Mouse (Mus musculus) limb, embryonic 14.5 days (tissue): ENCODE measurements around the gene Clgn. TPM values are rescaled to one million over a fixed set of nuclear protein-coding genes. Genes with fewer than 3 reads are reported as not detected.

ENCODE experiments used
- ATAC-seq: fragments of 200-750 bp; cut with Nextera tagmentation; 2 replicates; pipeline ENCODE4 v1.8.0; 2017; ENCODE audit warnings: low read depth, moderate number of reproducible peaks, moderate TSS enrichment; ENCODE audit not compliant: low FRiP score
- DNase-seq: peaks from one replicate; pipeline ENCODE4 v3.0.0-alpha.2; 2015; ENCODE audit warnings: low spot score
- H3K27ac ChIP-seq: fragments of 300-500 bp; sonication (generic); replicated peaks from 2 replicates; pipeline ENCODE4 v1.5.1; 2014; ENCODE audit warnings: low read depth, mild to moderate bottlenecking, low read length, moderate library complexity, mixed read lengths
- H3K27me3 ChIP-seq: fragments of 300-500 bp; sonication (generic); 2 replicates; pipeline ENCODE4 v1.6.1; 2014; ENCODE audit warnings: low read length, mixed read lengths; ENCODE audit not compliant: control insufficient read depth, insufficient read depth
- H3K36me3 ChIP-seq: fragments of 300-500 bp; sonication (generic); 2 replicates; pipeline ENCODE4 v1.6.1; 2014; ENCODE audit warnings: mild to moderate bottlenecking, low read length, moderate library complexity, mixed read lengths; ENCODE audit not compliant: control insufficient read depth, insufficient read depth
- H3K4me1 ChIP-seq: fragments of 300-500 bp; sonication (generic); 2 replicates; pipeline ENCODE4 v1.6.1; 2014; ENCODE audit warnings: antibody characterized with exemption, low read length, mixed read lengths; ENCODE audit not compliant: control insufficient read depth, insufficient read depth
- H3K4me2 ChIP-seq: fragments of 300-500 bp; sonication (generic); replicated peaks from 2 replicates; pipeline ENCODE4 v1.6.1; 2014; ENCODE audit warnings: low read depth, mild to moderate bottlenecking, low read length, moderate library complexity; ENCODE audit not compliant: severe bottlenecking
- H3K4me3 ChIP-seq: fragments of 300-500 bp; sonication (generic); replicated peaks from 2 replicates; pipeline ENCODE4 v1.5.1; 2014; ENCODE audit warnings: low read length
- H3K9ac ChIP-seq: fragments of 300-500 bp; sonication (generic); 2 replicates; pipeline ENCODE4 v1.6.1; 2014; ENCODE audit warnings: mild to moderate bottlenecking, low read depth, low read length, moderate library complexity; ENCODE audit not compliant: severe bottlenecking
- H3K9me3 ChIP-seq: fragments of 300-500 bp; sonication (generic); 2 replicates; pipeline ENCODE4 v1.6.1; 2016; ENCODE audit warnings: low read length; ENCODE audit not compliant: control insufficient read depth
- POLR2A ChIP-seq: fragments of 200-500 bp; IDR thresholded peaks from 2 replicates; pipeline ENCODE4 v1.8.0; 2012; ENCODE audit warnings: inconsistent platforms, mild to moderate bottlenecking, moderate library complexity, borderline replicate concordance; ENCODE audit not compliant: insufficient read depth, insufficient read length; ENCODE audit errors: extremely low read depth
- WGBS: fragments of 180-500 bp; shearing (Covaris S2); extraction: QIAGEN DNeasy Blood & Tissue Kit; methylation state at CpG from one replicate; pipeline ENCODE4 v1.1.7; 2014; 5-methylcytosine and 5-hydroxymethylcytosine counted together
- polyA plus RNA-seq, 2 experiments: library from polyadenylated mRNA; depleted of rRNA in 1 of 2; stranded (reverse) in 1 of 2; unstranded in 1 of 2; fragments of >200 nt; fragmentation: Nextera tagmentation in 1 of 2; extraction: Ambion mirVana in 1 of 2; gene quantifications; 2 replicates each; pipeline versions ENCODE4 v1.2.1 to v1.2.3; 2012 to 2014

The Clgn gene
- polyA plus RNA-seq, 2 experiments = 0.33 to 0.43 TPM

- no peak within 1 kb of the TSS for H3K9ac ChIP-seq
- 81% methylated on average over 14 of the region's 14 CpGs for WGBS
Observed at GRCm38 (mm10) chr8:83458222-83458621, 68.6 kb downstream of the Clgn start, which contains the start of gene Scoc. Scoc (minus strand) TSS chr8:83458391.

DNA sequence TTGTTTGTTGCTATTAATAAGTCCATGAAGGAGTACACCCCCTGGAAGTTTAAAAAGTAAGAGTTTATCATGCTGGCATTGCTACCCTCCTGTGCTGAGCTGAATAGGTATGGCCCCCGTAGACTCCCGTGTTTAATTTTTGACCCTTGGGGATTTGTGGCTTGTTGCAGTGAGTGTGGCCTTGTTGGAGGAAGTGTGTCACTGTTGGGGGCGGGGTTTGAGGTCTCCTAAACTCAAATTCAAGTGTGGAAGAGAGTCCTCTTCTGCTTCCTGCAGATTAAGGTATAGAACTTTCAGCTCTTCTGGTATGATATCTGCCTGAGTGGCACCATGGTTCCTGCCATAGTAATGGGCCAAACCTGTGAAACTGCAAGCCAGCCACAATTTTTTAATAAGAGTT, 69.9 kb downstream of the Clgn start:
- Histone ChIP-seq H3K9ac (no peak overlapping the region), H3K9me3 (no peaks in the 10 kb centered on the region), H3K27ac (no peak overlapping the region), H3K36me3 (no peaks in the 10 kb centered on the region), H3K4me1 (no peaks in the 10 kb centered on the region), H3K4me2 (no peak overlapping the region), H3K4me3 (no peak overlapping the region), H3K27me3 (no peaks in the 10 kb centered on the region)
- no peak for DNase-seq
- ATAC-seq = no peak
- TF ChIP-seq POLR2A = no peak
- WGBS = 65% methylated on average over 3 of the region's 3 CpGs

More at GRCm38 (mm10) chr8:83458222-83458621, 68.6 kb downstream of the Clgn start, which contains the start of gene Scoc:
- no peak within 1 kb of the TSS for H3K27ac ChIP-seq
- TF ChIP-seq POLR2A = no peak
- no peaks in the 10 kb centered on the region for H3K9me3 ChIP-seq
- no peak for ATAC-seq
- no peaks in the 10 kb centered on the region for H3K36me3 ChIP-seq
- H3K27me3 ChIP-seq = no peaks in the 10 kb centered on the region
- no peak within 1 kb of the TSS for H3K4me3 ChIP-seq
- DNase-seq = no peak
- no peak within 1 kb of the TSS for H3K4me2 ChIP-seq
- H3K4me1 ChIP-seq = no peaks in the 10 kb centered on the region

Other genes starting within 250 kb of the Clgn start
- gene Tbc1d9, start 224.5 kb upstream of the Clgn start, polyA plus RNA-seq (2012; rRNA removed) = 5.2 and 5.7 TPM in 2 replicates
- 1.3 and 1.9 TPM in 2 replicates for gene Tbc1d9, start 224.5 kb upstream of the Clgn start, polyA plus RNA-seq (2014; fragmentation: Nextera tagmentation; extraction: Ambion mirVana)
- 0.67 and 0.84 TPM in 2 replicates for gene Gm10645, start 223.7 kb upstream of the Clgn start, polyA plus RNA-seq (2012; rRNA removed)
- gene Gm10645, start 223.7 kb upstream of the Clgn start, polyA plus RNA-seq (2014; fragmentation: Nextera tagmentation; extraction: Ambion mirVana) = 1.2 and 1.9 TPM in 2 replicates
- gene Ucp1, start 99.5 kb upstream of the Clgn start, polyA plus RNA-seq (2012; rRNA removed) = 0.05 and 0.08 TPM in 2 replicates
- not detected in 2 replicates for gene Ucp1, start 99.5 kb upstream of the Clgn start, polyA plus RNA-seq (2014; fragmentation: Nextera tagmentation; extraction: Ambion mirVana)
- gene Elmod2, start 57.4 kb upstream of the Clgn start, polyA plus RNA-seq (2012; rRNA removed) = 11.6 and 12.6 TPM in 2 replicates
- 16.3 and 22.4 TPM in 2 replicates for gene Elmod2, start 57.4 kb upstream of the Clgn start, polyA plus RNA-seq (2014; fragmentation: Nextera tagmentation; extraction: Ambion mirVana)
- not detected in 2 replicates for gene Mgat4d, start 41.4 kb upstream of the Clgn start, polyA plus RNA-seq (2012; rRNA removed)
- gene Mgat4d, start 41.4 kb upstream of the Clgn start, polyA plus RNA-seq (2014; fragmentation: Nextera tagmentation; extraction: Ambion mirVana) = not detected in 2 replicates
- gene Scoc, start 68.5 kb downstream of the Clgn start, polyA plus RNA-seq (2012; rRNA removed) = 59.6 and 81.6 TPM in 2 replicates
- 118 and 119 TPM in 2 replicates for gene Scoc, start 68.5 kb downstream of the Clgn start, polyA plus RNA-seq (2014; fragmentation: Nextera tagmentation; extraction: Ambion mirVana)
- 0.18 TPM in 1 of 2 replicates, not detected in the other for gene Olfr370, start 145.9 kb downstream of the Clgn start, polyA plus RNA-seq (2012; rRNA removed)
- gene Olfr370, start 145.9 kb downstream of the Clgn start, polyA plus RNA-seq (2014; fragmentation: Nextera tagmentation; extraction: Ambion mirVana) = not detected in 2 replicates
- 237 and 248 TPM in 2 replicates for gene Ndufb7, start 176.8 kb downstream of the Clgn start, polyA plus RNA-seq (2012; rRNA removed)
- gene Ndufb7, start 176.8 kb downstream of the Clgn start, polyA plus RNA-seq (2014; fragmentation: Nextera tagmentation; extraction: Ambion mirVana) = 298 and 313 TPM in 2 replicates
- gene Tecr, start 218.1 kb downstream of the Clgn start, polyA plus RNA-seq (2012; rRNA removed) = 595 and 783 TPM in 2 replicates
- 586 and 589 TPM in 2 replicates for gene Tecr, start 218.1 kb downstream of the Clgn start, polyA plus RNA-seq (2014; fragmentation: Nextera tagmentation; extraction: Ambion mirVana)
- 42.6 and 43.7 TPM in 2 replicates for gene Dnajb1, start 218.3 kb downstream of the Clgn start, polyA plus RNA-seq (2012; rRNA removed)
- 51.3 and 58.9 TPM in 2 replicates for gene Dnajb1, start 218.3 kb downstream of the Clgn start, polyA plus RNA-seq (2014; fragmentation: Nextera tagmentation; extraction: Ambion mirVana)